Mouse (Mus musculus): ENCODE data around the gene Trim10.
"Not testable (repeated sequence)": the region's sequence is repeated elsewhere in the genome, so short reads cannot be mapped to it uniquely, and the experiment has no call there.

DNA sequence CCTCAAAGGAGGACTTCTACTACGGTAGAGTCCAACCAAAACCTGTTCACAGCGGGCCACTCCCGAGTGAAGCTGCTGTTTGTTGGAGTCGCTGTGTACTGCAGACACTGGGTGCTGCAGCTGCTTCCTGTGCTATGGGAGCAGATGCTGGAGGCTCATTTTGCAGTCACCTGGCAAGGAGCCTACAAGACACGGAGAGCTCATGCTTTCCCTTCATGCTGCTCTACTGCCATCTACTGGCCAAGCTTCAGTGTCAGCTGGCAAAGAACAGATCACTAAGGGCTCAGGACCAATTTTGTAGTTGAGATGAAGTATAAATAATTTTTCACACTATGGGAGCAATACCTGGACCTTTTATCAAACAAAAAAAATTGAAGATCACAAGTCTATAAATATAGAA is 43.4 kb upstream of the Trim10 start:
- not testable (repeated sequence) for TF ChIP-seq GATA1, TAL1 (IDR thresholded peaks at IDR 0.05; ENCODE audit: low read length)

Data from erythroblast, embryonic 14.5 days (primary cell).